In genomic region chr11:12467836-12468235, GRCm38 (mm10) we compare ENCODE assay signal across 28 mouse cellular contexts. TPM values are rescaled to one million over a fixed set of nuclear protein-coding genes. Genes with fewer than 3 reads are reported as not detected.
"Had no signal": no experiment of that assay in that cellular context is flagged by ENCODE, and none has a peak within 500 bp of the region (broad histone marks: within the 10 kb centered on the region; RNA-seq: fewer than 3 reads in every experiment).

No protein-coding gene starts in this region.

- H3K27ac ChIP-seq: gastrocnemius, adult 2 months; heart, adult 2 months; heart, embryonic 13.5 days; heart, embryonic 15.5 days; hindbrain, embryonic 13.5 days; hindbrain, embryonic 15.5 days; hindbrain, postnatal 0 days; kidney, embryonic 15.5 days; kidney, postnatal 0 days; limb, embryonic 13.5 days; limb, embryonic 15.5 days; liver, embryonic 12.5 days; liver, embryonic 14.5 days had no signal

- ATAC-seq: hindbrain, postnatal 0 days; intestine, postnatal 0 days; liver, embryonic 12.5 days had no signal

- H3K4me2 ChIP-seq: heart, embryonic 11.5 days; heart, embryonic 13.5 days; heart, embryonic 15.5 days; hindbrain, embryonic 13.5 days; hindbrain, embryonic 15.5 days; kidney, embryonic 15.5 days; limb, embryonic 13.5 days; limb, embryonic 15.5 days; liver, embryonic 12.5 days had no signal

- H3K9me3 ChIP-seq: heart, embryonic 13.5 days; heart, embryonic 15.5 days; hindbrain, embryonic 13.5 days; hindbrain, embryonic 15.5 days; kidney, embryonic 15.5 days; limb, embryonic 13.5 days; limb, embryonic 15.5 days; liver, embryonic 12.5 days had no signal

- H3K9ac ChIP-seq: heart, embryonic 13.5 days; heart, embryonic 15.5 days; hindbrain, embryonic 13.5 days; hindbrain, embryonic 15.5 days; kidney, embryonic 15.5 days; limb, embryonic 13.5 days; limb, embryonic 15.5 days; liver, embryonic 12.5 days; liver, embryonic 14.5 days had no signal

- H3K4me1 ChIP-seq: liver, embryonic 12.5 days had no signal

- H3K27me3 ChIP-seq: hindbrain, embryonic 15.5 days had no signal

- DNase-seq: gastrocnemius, adult 2 months; gastrocnemius, postnatal 10 days; gastrocnemius, postnatal 25 days; heart, adult 2 months; heart, postnatal 14 days; heart, postnatal 36 days; kidney, adult 18-20 months; kidney, adult 8-10 months; kidney, postnatal 14 days; kidney, postnatal 36 days; layer of hippocampus, adult 9-11 months; layer of hippocampus, postnatal 36 days; left cerebral cortex, postnatal 4 days had no signal

- H3K36me3 ChIP-seq: heart, embryonic 13.5 days; heart, embryonic 15.5 days; hindbrain, embryonic 13.5 days; hindbrain, embryonic 15.5 days; kidney, embryonic 15.5 days; limb, embryonic 13.5 days; limb, embryonic 15.5 days; liver, embryonic 12.5 days had no signal

- H3K4me3 ChIP-seq: gastrocnemius, adult 2 months; heart, adult 2 months; heart, embryonic 13.5 days; heart, embryonic 15.5 days; hindbrain, embryonic 13.5 days; hindbrain, embryonic 15.5 days; kidney, embryonic 15.5 days; limb, embryonic 13.5 days; limb, embryonic 15.5 days; liver, embryonic 12.5 days had no signal

RNA-seq across cellular contexts. Expression of gene Cobl, which starts 3.1 kb away (rescaled TPM):
- total RNA-seq: granulocyte monocyte progenitor cell, adult 5-6 weeks; hematopoietic stem cell, adult 5-6 weeks had no signal
